Mouse (Mus musculus) induced T-regulatory cell, adult 2 months (primary cell): Measurements from ENCODE around the gene Adamts5.

ENCODE experiments used
- DNase-seq: peaks from one replicate; pipeline ENCODE4 v3.0.0-alpha.2; 2012; ENCODE audit warnings: low read depth

Adamts5 gene

DNA sequence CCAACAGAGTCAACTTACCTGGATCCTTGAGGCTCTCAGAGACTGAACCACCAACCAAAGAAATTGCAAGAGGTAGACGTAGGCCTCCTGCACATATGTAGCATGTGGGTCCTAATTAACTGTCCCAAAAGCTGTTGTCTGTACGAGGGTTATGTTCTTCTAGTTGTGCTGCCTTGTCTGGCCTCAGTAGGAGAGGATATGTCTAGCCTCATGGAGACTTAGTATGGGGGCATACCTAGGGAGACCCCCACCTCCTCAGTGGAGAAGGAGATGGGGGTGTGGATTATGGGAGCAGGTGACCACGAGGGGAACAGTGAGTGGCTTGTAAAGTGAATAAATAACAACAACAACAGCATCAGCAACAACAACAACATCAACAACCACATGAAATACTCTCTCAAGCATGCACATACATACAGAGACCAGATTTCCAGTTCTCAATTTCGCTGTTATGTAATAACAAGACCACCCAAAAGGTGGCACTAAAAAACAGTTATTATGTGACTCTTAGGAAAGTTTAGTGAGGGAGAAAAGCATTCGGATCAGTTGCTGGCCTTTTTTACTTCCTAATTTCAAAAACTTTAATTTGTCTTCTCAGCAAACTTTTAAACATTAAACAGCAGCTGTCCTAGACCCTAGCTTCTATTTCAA, 81.7 kb downstream of the Adamts5 start:
- DNase-seq = no peak

DNA sequence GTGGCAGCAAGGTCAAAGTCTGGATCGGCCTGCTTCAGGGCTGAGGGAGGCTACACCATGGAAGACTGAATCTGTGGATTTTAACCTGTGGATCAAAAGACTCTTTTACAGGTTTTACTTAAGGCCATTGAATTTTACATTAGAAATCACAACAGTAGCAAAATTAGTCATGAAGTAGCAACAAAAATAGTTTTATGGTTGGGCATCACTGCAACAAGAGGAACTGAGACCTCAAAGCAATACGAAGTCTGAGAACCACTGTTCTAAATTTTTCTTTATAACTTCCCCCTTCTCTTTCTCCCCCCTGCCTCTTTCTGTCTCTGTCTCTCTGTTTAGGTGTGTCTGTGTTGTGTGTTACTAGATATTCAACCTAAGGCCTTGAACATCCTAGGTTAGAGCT, 87.5 kb downstream of the Adamts5 start:
- no peak for DNase-seq

DNA sequence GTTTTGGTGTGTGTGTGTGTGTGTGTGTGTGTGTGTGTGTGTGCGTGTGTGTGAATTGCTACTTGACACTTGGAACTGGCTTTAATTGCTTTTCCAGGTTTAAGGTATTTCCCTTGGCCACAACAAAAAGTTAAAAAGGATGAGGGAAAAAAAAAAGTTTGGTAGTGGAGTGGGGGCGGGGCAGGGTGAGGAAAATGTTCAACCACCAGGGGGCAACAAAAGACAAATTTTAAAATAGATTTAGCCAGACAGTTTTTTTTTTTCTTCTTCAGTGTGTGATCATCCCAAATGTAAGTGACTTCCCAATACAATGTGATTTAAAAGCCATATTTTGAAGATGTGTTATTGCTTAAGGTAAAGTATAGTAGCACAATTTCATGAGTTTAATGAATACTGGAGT, 94.0 kb downstream of the Adamts5 start:
- peak; percentile 21 for DNase-seq

DNA sequence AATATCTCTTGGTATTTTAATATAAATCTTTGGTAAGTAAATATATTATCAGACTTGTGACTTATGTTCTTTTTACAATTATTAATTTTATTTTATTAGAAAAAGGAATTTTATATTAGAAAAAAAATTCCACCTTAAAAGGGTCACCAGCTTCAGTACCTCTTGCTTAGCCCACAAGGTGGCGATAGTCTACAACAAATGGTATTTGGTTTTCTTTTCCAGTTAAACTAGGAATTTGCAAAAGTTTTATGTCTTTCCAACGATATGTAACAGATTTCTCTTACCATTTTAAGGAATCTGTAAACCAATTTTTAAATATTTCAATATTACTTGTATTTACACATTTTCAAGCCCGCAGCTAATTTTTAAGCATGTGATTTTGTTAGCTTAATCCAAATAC, 94.6 kb downstream of the Adamts5 start:
- DNase-seq = peak; percentile 28
